Mouse (Mus musculus): ENCODE results near the gene Med25. TPM values are rescaled to one million over a fixed set of nuclear protein-coding genes. Genes with fewer than 3 reads are reported as not detected.

The Med25 gene
- polyA plus RNA-seq, 1 experiment from 2014 or later = 64.4 TPM

DNA sequence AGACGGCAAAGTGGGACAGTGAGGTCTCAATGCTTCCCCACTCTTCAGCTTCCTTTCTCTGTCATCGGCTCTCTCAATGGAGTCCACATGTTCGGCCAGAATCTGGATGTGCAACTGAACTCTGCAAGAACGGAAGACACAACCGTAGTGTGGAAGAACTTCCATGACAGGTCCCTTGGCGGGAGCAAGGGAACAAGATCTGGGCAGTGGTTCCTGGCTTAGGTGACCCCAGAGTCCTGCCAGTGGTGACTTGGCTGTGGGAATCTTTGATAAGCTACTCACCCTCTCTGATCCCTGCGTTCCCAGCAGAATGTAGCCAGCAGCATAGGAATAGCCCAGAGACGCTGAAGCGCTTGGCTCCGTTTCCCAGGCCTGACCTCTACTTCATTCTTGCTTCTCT lies 4.0 kb upstream of the Med25 start:
- Histone ChIP-seq H3K27me3 (ENCODE audit: control insufficient read depth, insufficient read depth, low read length) (no peaks in the 10 kb centered on the region), H3K9me3 (ENCODE audit: control insufficient read depth, low read length) (no peaks in the 10 kb centered on the region), H3K27ac (replicated peaks) (peak overlapping the region; percentile 86), H3K4me2 (replicated peaks; ENCODE audit: low read depth) (peak overlapping the region; percentile 72), H3K4me3 (ENCODE audit: low read depth, low read length) (peak overlapping the region; percentile 65), H3K36me3 (ENCODE audit: control insufficient read depth, insufficient read depth, low read length) (peaks cover 5% of the 10 kb centered on the region), H3K4me1 (replicated peaks; ENCODE audit: control insufficient read depth, insufficient read depth) (no peaks in the 10 kb centered on the region; the same call in none of the 2 replicates), H3K9ac (ENCODE audit: low read length) (peak overlapping the region; percentile 67)
- TF ChIP-seq CTCF (IDR thresholded peaks at IDR 0.05; ENCODE audit: low read depth) (no peak), EP300 (optimal IDR thresholded peaks at IDR 0.05) (no peak)
- 28% methylated on average over 10 of the region's 10 CpGs for WGBS
- no peak for ATAC-seq (ENCODE audit: low FRiP score, low TSS enrichment)
- DNase-seq (ENCODE audit: low spot score) = no peak

DNA sequence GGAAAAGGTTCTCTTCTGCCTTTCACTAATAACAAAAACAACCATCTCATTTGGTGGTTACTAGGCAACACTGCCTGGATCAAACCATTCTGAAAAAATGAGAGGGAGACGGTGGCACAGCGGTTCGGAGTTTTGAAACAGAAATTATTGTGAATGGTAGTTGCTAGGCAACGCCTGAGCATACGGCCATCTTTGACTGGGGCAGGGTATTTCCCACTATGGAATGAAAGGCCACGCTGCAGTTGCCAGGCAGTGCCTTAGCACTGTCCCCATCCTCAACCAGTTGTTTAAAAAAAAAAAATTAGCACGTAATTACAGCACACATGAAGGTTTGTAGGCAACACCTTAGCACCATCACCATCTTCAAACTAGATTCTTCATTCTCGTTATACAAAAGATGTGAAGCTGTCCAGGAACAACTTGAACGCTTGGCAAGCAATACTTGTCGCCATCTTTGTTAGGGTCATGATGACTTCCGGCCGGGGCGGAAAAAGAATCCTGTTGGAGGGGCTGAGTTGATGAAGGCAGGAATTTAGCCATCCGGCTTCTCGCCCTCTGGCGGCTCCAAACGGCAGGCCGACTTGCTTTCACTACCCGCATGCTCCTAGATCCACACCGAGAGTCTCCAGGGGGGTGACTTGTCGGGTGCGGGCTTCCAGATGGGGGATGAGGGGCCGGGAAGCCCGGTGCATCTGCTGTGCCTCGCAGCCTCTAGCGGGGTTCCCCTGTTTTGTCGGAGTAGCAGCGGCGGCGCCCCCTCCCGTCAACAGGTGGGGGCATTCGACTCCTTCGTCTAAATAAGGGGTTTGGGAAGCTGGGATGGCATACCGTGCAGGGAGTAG lies 3.3 kb upstream of the Med25 start, which contains the start of gene Fuz:
TSS of gene Fuz (plus strand) at position 487 of the 842 bp plus-strand sequence.
- Histone ChIP-seq H3K9me3 (ENCODE audit: control insufficient read depth, low read length) (no peaks in the 10 kb centered on the region), H3K27me3 (ENCODE audit: control insufficient read depth, insufficient read depth, low read length) (no peaks in the 10 kb centered on the region), H3K36me3 (ENCODE audit: control insufficient read depth, insufficient read depth, low read length) (peaks cover 5% of the 10 kb centered on the region), H3K4me3 (ENCODE audit: low read depth, low read length) (peak within 1 kb of the TSS; percentile 65), H3K4me1 (replicated peaks; ENCODE audit: control insufficient read depth, insufficient read depth) (peaks cover under 1% of the 10 kb centered on the region; the same call in 1 of the 2 replicates), H3K4me2 (replicated peaks; ENCODE audit: low read depth) (peak within 1 kb of the TSS; percentile 72), H3K9ac (ENCODE audit: low read length) (peak within 1 kb of the TSS; percentile 67), H3K27ac (replicated peaks) (peak within 1 kb of the TSS; percentile 86)
- ATAC-seq (ENCODE audit: low FRiP score, low TSS enrichment) (peak; percentile 55), DNase-seq (ENCODE audit: low spot score) (peak; percentile 88)
- TF ChIP-seq EP300 (optimal IDR thresholded peaks at IDR 0.05) (peak; percentile 81), CTCF (IDR thresholded peaks at IDR 0.05; ENCODE audit: low read depth) (peak; percentile 76)
- under 1% methylated on average over 34 of the region's 34 CpGs for WGBS

DNA sequence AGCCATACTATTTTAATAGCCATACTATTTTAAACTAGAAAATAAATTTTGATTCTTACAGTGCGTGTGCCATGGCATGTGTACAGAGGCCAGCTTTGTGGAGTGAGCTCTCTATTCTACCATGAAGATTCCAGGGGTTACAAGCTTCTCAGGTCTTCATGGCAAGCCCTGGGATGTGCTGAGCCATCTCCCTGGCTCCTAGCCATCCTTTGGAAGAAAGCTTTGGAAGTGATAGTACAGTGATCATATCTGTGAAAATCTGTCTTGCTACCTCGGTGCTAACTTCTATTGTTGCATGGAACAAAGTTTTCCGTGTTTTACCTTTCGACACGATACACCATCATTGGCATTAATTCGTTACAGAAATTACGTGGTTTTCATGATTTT lies 2.7 kb upstream of the Med25 start:
- no peak overlapping the region for H3K27ac ChIP-seq (replicated peaks)
- TF ChIP-seq EP300 (optimal IDR thresholded peaks at IDR 0.05) = no peak
- TF ChIP-seq CTCF (IDR thresholded peaks at IDR 0.05; ENCODE audit: low read depth) = no peak
- peak overlapping the region; percentile 65; the same call in 1 of the 2 replicates for H3K4me3 ChIP-seq (ENCODE audit: low read depth, low read length)
- no peaks in the 10 kb centered on the region for H3K27me3 ChIP-seq (ENCODE audit: control insufficient read depth, insufficient read depth, low read length)
- H3K4me1 ChIP-seq (replicated peaks; ENCODE audit: control insufficient read depth, insufficient read depth) = peaks cover 4% of the 10 kb centered on the region; the same call in 1 of the 2 replicates
- 61% methylated on average over 7 of the region's 7 CpGs for WGBS
- no peaks in the 10 kb centered on the region for H3K9me3 ChIP-seq (ENCODE audit: control insufficient read depth, low read length)
- peaks cover 5% of the 10 kb centered on the region for H3K36me3 ChIP-seq (ENCODE audit: control insufficient read depth, insufficient read depth, low read length)
- ATAC-seq (ENCODE audit: low FRiP score, low TSS enrichment) (no peak), DNase-seq (ENCODE audit: low spot score) (no peak)
- H3K4me2 ChIP-seq (replicated peaks; ENCODE audit: low read depth) = peak overlapping the region; percentile 72
- no peak overlapping the region for H3K9ac ChIP-seq (ENCODE audit: low read length)

DNA sequence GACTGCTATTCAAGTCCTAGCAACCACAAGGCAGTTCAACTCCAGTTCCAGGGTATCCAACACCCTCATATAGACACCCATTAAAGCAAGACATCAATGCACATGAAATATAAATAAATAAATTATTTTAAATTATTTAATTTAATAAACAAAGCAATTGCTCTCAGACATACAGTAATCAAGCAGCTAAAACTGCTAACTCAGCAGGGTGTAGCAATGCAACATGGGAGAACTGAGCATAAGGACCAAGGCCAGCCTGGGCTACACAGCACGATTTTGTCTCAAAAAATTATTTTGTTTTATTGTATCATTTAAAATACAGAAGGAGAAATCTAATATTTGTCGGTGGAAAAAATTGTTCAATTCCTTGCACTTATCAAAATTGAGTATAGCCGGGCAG lies 1.7 kb upstream of the Med25 start:
- H3K27ac ChIP-seq (replicated peaks) = no peak overlapping the region
- no peak overlapping the region for H3K4me3 ChIP-seq (ENCODE audit: low read depth, low read length)
- no peak overlapping the region for H3K4me2 ChIP-seq (replicated peaks; ENCODE audit: low read depth)
- ATAC-seq (ENCODE audit: low FRiP score, low TSS enrichment) (no peak), DNase-seq (ENCODE audit: low spot score) (no peak)
- no peak overlapping the region for H3K9ac ChIP-seq (ENCODE audit: low read length)
- no peaks in the 10 kb centered on the region for H3K27me3 ChIP-seq (ENCODE audit: control insufficient read depth, insufficient read depth, low read length)
- TF ChIP-seq CTCF (IDR thresholded peaks at IDR 0.05; ENCODE audit: low read depth) (no peak), EP300 (optimal IDR thresholded peaks at IDR 0.05) (no peak)
- no peaks in the 10 kb centered on the region for H3K36me3 ChIP-seq (ENCODE audit: control insufficient read depth, insufficient read depth, low read length)
- H3K4me1 ChIP-seq (replicated peaks; ENCODE audit: control insufficient read depth, insufficient read depth) = peaks cover 4% of the 10 kb centered on the region
- no peaks in the 10 kb centered on the region for H3K9me3 ChIP-seq (ENCODE audit: control insufficient read depth, low read length)
- WGBS = 88% methylated on average over 3 of the region's 3 CpGs

DNA sequence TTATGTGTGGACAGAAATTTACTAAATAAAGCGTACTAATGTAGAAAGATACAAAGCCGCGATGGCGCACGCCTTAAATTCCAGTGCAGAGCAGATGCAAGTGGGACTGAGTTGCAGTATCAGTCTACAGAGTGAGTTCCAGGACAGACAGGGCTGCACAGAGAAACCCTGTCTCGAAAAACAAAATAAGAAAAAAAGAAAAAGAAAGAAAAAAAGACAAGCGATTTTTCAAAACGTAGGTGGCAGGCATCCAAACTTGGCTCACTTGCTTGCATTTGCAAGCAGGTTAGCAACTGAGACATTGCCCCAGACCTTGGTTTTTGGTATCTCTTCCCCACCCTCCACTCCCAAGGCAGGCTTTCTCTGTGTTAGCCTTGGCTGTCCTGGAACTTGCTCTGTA lies 685 bp upstream of the Med25 start:
- TF ChIP-seq CTCF (IDR thresholded peaks at IDR 0.05; ENCODE audit: low read depth) (no peak), EP300 (optimal IDR thresholded peaks at IDR 0.05) (no peak)
- Histone ChIP-seq H3K27me3 (ENCODE audit: control insufficient read depth, insufficient read depth, low read length) (no peaks in the 10 kb centered on the region), H3K4me2 (replicated peaks; ENCODE audit: low read depth) (peak overlapping the region; percentile 83), H3K4me1 (replicated peaks; ENCODE audit: control insufficient read depth, insufficient read depth) (peaks cover 6% of the 10 kb centered on the region), H3K4me3 (ENCODE audit: low read depth, low read length) (peak overlapping the region; percentile 75; the same call in 1 of the 2 replicates), H3K9me3 (ENCODE audit: control insufficient read depth, low read length) (no peaks in the 10 kb centered on the region), H3K36me3 (ENCODE audit: control insufficient read depth, insufficient read depth, low read length) (peaks cover 2% of the 10 kb centered on the region; the same call in 1 of the 2 replicates), H3K9ac (ENCODE audit: low read length) (no peak overlapping the region), H3K27ac (replicated peaks) (peak overlapping the region; percentile 75)
- ATAC-seq (ENCODE audit: low FRiP score, low TSS enrichment) (no peak), DNase-seq (ENCODE audit: low spot score) (no peak)
- 10% methylated on average over 8 of the region's 8 CpGs for WGBS

DNA sequence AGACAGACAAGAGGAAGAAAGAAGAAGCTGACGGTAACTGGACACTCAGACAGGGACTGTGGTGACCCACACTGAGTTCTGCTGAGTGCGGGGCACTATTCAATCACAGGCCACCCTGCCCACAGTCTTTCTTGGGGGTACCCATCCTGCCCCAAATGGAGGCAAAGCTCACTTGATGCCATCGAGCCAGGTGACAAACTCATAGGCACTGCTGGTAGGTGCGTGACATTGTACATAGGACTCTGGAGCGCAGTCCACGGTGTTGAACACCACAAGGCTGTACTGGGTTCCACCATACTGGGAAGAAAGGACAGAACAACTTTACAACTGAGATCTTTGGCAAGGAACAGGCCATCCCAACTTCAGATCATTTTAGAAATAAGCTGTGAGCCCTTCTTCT lies 901 bp downstream of the Med25 start:
- WGBS = 12% methylated on average over 6 of the region's 6 CpGs
- TF ChIP-seq CTCF (IDR thresholded peaks at IDR 0.05; ENCODE audit: low read depth) (no peak), EP300 (optimal IDR thresholded peaks at IDR 0.05) (no peak)
- no peak for DNase-seq (ENCODE audit: low spot score)

More for the DNA sequence above, 901 bp downstream of the Med25 start:
- Histone ChIP-seq H3K9ac (ENCODE audit: low read length) (peak overlapping the region; percentile 87), H3K9me3 (ENCODE audit: control insufficient read depth, low read length) (no peaks in the 10 kb centered on the region), H3K4me3 (ENCODE audit: low read depth, low read length) (peak overlapping the region; percentile 75), H3K4me2 (replicated peaks; ENCODE audit: low read depth) (peak overlapping the region; percentile 83), H3K27me3 (ENCODE audit: control insufficient read depth, insufficient read depth, low read length) (no peaks in the 10 kb centered on the region), H3K4me1 (replicated peaks; ENCODE audit: control insufficient read depth, insufficient read depth) (peaks cover 6% of the 10 kb centered on the region), H3K27ac (replicated peaks) (peak overlapping the region; percentile 97), H3K36me3 (ENCODE audit: control insufficient read depth, insufficient read depth, low read length) (peaks cover 2% of the 10 kb centered on the region; the same call in 1 of the 2 replicates)
- no peak for ATAC-seq (ENCODE audit: low FRiP score, low TSS enrichment)
